ENCODE assay signal across 8 mouse cellular contexts in the genomic region with DNA sequence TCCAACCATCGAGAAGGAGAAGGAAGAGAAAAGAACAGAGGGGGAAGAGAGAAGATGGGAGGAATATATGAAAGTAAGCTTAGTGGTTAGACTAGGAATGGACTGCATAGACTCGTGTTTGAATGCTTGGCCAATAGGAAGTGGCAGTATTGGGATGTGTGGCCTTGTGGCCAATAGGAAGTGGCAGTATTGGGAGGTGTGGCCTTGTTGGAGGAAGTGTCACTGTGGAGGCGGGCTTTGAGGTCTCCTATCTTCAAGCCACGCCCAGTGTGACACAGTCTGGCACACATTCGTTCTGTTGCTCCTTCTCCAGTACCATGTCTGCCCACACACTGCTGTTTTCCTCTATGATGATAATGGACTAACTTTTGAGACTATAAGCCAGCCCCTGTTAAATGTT. TPM values are rescaled to one million over a fixed set of nuclear protein-coding genes. Genes with fewer than 3 reads are reported as not detected.
DNase-seq lines count a peak whose midpoint lies in the region; ATAC-seq and TF ChIP-seq lines count a peak whose summit lies in the region.

No protein-coding gene starts in this region.

- ATAC-seq in neural tube, embryonic 12.5 days (ENCODE audit: low FRiP score, low read depth), result peak; percentile 56; the same call in 1 of the 2 replicates
- ATAC-seq in intestine, postnatal 0 days, result peak; percentile 61
- ATAC-seq in stomach, embryonic 16.5 days (ENCODE audit: insufficient read depth, low FRiP score), result peak; percentile 50; the same call in 1 of the 2 replicates

- DNase-seq in gastrocnemius, adult 2 months, result peak; percentile 68
- DNase-seq in gastrocnemius, postnatal 4 days (ENCODE audit: low spot score in 2 of 2), result no peak
- DNase-seq in neural tube, embryonic 10.5 days (ENCODE audit: extremely low spot score, low spot score), result no peak
- DNase-seq in embryo, embryonic 10 days (ENCODE audit: low spot score), result no peak
- no peak for DNase-seq in thymus, adult 2 months

- no peak overlapping the region for H3K27ac ChIP-seq in gastrocnemius, adult 2 months
- H3K27ac ChIP-seq in neural tube, embryonic 12.5 days, result no peak overlapping the region
- no peak overlapping the region for H3K27ac ChIP-seq in intestine, postnatal 0 days (ENCODE audit: low read depth, low read length)
- no peak overlapping the region for H3K27ac ChIP-seq in stomach, embryonic 16.5 days (ENCODE audit: low read length)
- H3K27ac ChIP-seq in thymus, adult 2 months (ENCODE audit: control insufficient read depth, insufficient read depth, low read length), result no peak overlapping the region

- no peak overlapping the region for H3K4me3 ChIP-seq in gastrocnemius, adult 2 months
- no peak overlapping the region for H3K4me3 ChIP-seq in neural tube, embryonic 12.5 days
- H3K4me3 ChIP-seq in intestine, postnatal 0 days (ENCODE audit: low read depth, low read length), result no peak overlapping the region
- H3K4me3 ChIP-seq in stomach, embryonic 16.5 days (replicated peaks; ENCODE audit: low read length), result no peak overlapping the region
- no peak overlapping the region for H3K4me3 ChIP-seq in thymus, adult 2 months (ENCODE audit: control insufficient read depth, insufficient read depth, low read length)

- intact Hi-C loops in gastrocnemius, adult 2 months (cut with DNase I), result no loop called here

- H3K27me3 ChIP-seq in neural tube, embryonic 12.5 days (replicated peaks), result no peaks in the 10 kb centered on the region
- no peaks in the 10 kb centered on the region for H3K27me3 ChIP-seq in intestine, postnatal 0 days (replicated peaks; ENCODE audit: control insufficient read depth, insufficient read depth, low read length)
- no peaks in the 10 kb centered on the region for H3K27me3 ChIP-seq in stomach, embryonic 16.5 days (ENCODE audit: control insufficient read depth, insufficient read depth, low read length)
- H3K27me3 ChIP-seq in thymus, adult 2 months (ENCODE audit: control insufficient read depth, insufficient read depth, low read length), result no peaks in the 10 kb centered on the region; the same call in 1 of the 2 replicates

- no peak overlapping the region for H3K9ac ChIP-seq in neural tube, embryonic 12.5 days
- no peak overlapping the region for H3K9ac ChIP-seq in intestine, postnatal 0 days (ENCODE audit: low read depth, low read length)
- H3K9ac ChIP-seq in stomach, embryonic 16.5 days (ENCODE audit: low read length), result no peak overlapping the region

- no peaks in the 10 kb centered on the region for H3K4me1 ChIP-seq in neural tube, embryonic 12.5 days
- no peaks in the 10 kb centered on the region for H3K4me1 ChIP-seq in intestine, postnatal 0 days (replicated peaks; ENCODE audit: control insufficient read depth, insufficient read depth, low read length)
- H3K4me1 ChIP-seq in stomach, embryonic 16.5 days (ENCODE audit: control insufficient read depth, insufficient read depth, low read length), result no peaks in the 10 kb centered on the region
- no peaks in the 10 kb centered on the region for H3K4me1 ChIP-seq in thymus, adult 2 months (replicated peaks; ENCODE audit: control insufficient read depth, insufficient read depth, low read length)

- no peak overlapping the region for H3K4me2 ChIP-seq in neural tube, embryonic 12.5 days (replicated peaks)
- H3K4me2 ChIP-seq in intestine, postnatal 0 days (replicated peaks; ENCODE audit: low read depth), result no peak overlapping the region
- no peak overlapping the region for H3K4me2 ChIP-seq in stomach, embryonic 16.5 days (ENCODE audit: low read depth, low read length)

- TF ChIP-seq POLR2A in thymus, adult 2 months (IDR thresholded peaks at IDR 0.05; ENCODE audit: control insufficient read depth, extremely low read depth, insufficient read depth, low read length, poor library complexity), result no peak

- H3K36me3 ChIP-seq in neural tube, embryonic 12.5 days, result peaks cover 13% of the 10 kb centered on the region; the same call in 1 of the 2 replicates
- peaks cover 18% of the 10 kb centered on the region for H3K36me3 ChIP-seq in intestine, postnatal 0 days (ENCODE audit: control insufficient read depth, insufficient read depth)
- peaks cover 14% of the 10 kb centered on the region; the same call in 1 of the 2 replicates for H3K36me3 ChIP-seq in stomach, embryonic 16.5 days (ENCODE audit: control insufficient read depth, insufficient read depth, low read length)
- no peaks in the 10 kb centered on the region for H3K36me3 ChIP-seq in thymus, adult 2 months (ENCODE audit: control insufficient read depth, insufficient read depth, low read length)

- no peaks in the 10 kb centered on the region for H3K9me3 ChIP-seq in neural tube, embryonic 12.5 days
- no peaks in the 10 kb centered on the region for H3K9me3 ChIP-seq in intestine, postnatal 0 days (ENCODE audit: control insufficient read depth)
- H3K9me3 ChIP-seq in stomach, embryonic 16.5 days (replicated peaks; ENCODE audit: control insufficient read depth, low read length), result no peaks in the 10 kb centered on the region

- no peak for TF ChIP-seq CTCF in gastrocnemius, adult 2 months (IDR thresholded peaks at IDR 0.05)
- no peak for TF ChIP-seq CTCF in intestine, postnatal 0 days (IDR thresholded peaks at IDR 0.05; ENCODE audit: low read depth)
- no peak for TF ChIP-seq CTCF in thymus, adult 2 months (IDR thresholded peaks at IDR 0.05; ENCODE audit: borderline replicate concordance, control insufficient read depth, extremely low read depth, insufficient read depth, low read length, poor library complexity)

- WGBS in neural tube, embryonic 12.5 days, result 77% methylated on average over 5 of the region's 5 CpGs
- WGBS in intestine, postnatal 0 days, result 65% methylated on average over 5 of the region's 5 CpGs
- 64% methylated on average over 5 of the region's 5 CpGs for WGBS in stomach, embryonic 16.5 days
- WGBS in thymus, adult 2 months, result 87% methylated on average over 5 of the region's 5 CpGs

RNA-seq across cellular contexts. Expression of a gene that starts 7.3 kb away (rescaled TPM):
- 1 to 10 TPM; 1.1 TPM for total RNA-seq in gastrocnemius, adult 2 months (2021)
- 1 to 10 TPM in 1 of 2 experiments, under 1 TPM in 1; 0.41 to 1.5 TPM for total RNA-seq in gastrocnemius, postnatal 4 days (2021)
- 1.1 and 1.3 TPM in 2 replicates for polyA plus RNA-seq in neural tube, embryonic 12.5 days (2016; fragmentation: Nextera tagmentation; extraction: Ambion mirVana)
- 14.1 and 14.9 TPM in 2 replicates for polyA plus RNA-seq in intestine, postnatal 0 days (2015; fragmentation: Nextera tagmentation; extraction: Ambion mirVana)
- polyA plus RNA-seq in stomach, embryonic 16.5 days (2015; fragmentation: Nextera tagmentation; extraction: Ambion mirVana), result 12.1 and 15.6 TPM in 2 replicates
- polyA plus RNA-seq in thymus, adult 2 months (2012; rRNA removed), result 0.86 and 1.0 TPM in 2 replicates

RNA-seq across cellular contexts. Expression of a gene that starts 27.6 kb away (rescaled TPM):
- total RNA-seq in gastrocnemius, adult 2 months (2021), result 1,000 to 10,000 TPM; 1,637 to 2,309 TPM
- 100 to 1,000 TPM; 475 to 482 TPM for total RNA-seq in gastrocnemius, postnatal 4 days (2021)
- polyA plus RNA-seq in neural tube, embryonic 12.5 days (2016; fragmentation: Nextera tagmentation; extraction: Ambion mirVana), result 24.2 and 27.2 TPM in 2 replicates
- polyA plus RNA-seq in intestine, postnatal 0 days (2015; fragmentation: Nextera tagmentation; extraction: Ambion mirVana), result 33.9 and 39.9 TPM in 2 replicates
- 32.7 and 39.8 TPM in 2 replicates for polyA plus RNA-seq in stomach, embryonic 16.5 days (2015; fragmentation: Nextera tagmentation; extraction: Ambion mirVana)
- 48.2 and 71.4 TPM in 2 replicates for polyA plus RNA-seq in thymus, adult 2 months (2012; rRNA removed)
